Mouse (Mus musculus) hindbrain, postnatal 0 days (tissue): ENCODE results near the gene P4ha2. TPM values are rescaled to one million over a fixed set of nuclear protein-coding genes. Genes with fewer than 3 reads are reported as not detected.

Experiments used
- ATAC-seq: fragments of 200-750 bp; cut with Nextera tagmentation; 2 replicates; pipeline ENCODE4 v1.8.0; 2017; ENCODE audit warnings: mild to moderate bottlenecking, moderate TSS enrichment, moderate library complexity
- DNase-seq: peaks from one replicate; pipeline ENCODE4 v3.0.0-alpha.2; 2015; ENCODE audit warnings: low spot score
- H3K27ac ChIP-seq: fragments of 300-500 bp; sonication (generic); 2 replicates; pipeline ENCODE4 v1.5.1; 2014; ENCODE audit warnings: mild to moderate bottlenecking
- H3K27me3 ChIP-seq: fragments of 300-500 bp; sonication (generic); 2 replicates; pipeline ENCODE4 v1.6.1; 2014; ENCODE audit warnings: low read length, mixed read lengths; ENCODE audit not compliant: insufficient read depth
- H3K36me3 ChIP-seq: fragments of 300-500 bp; sonication (generic); 2 replicates; pipeline ENCODE4 v1.6.1; 2014; ENCODE audit warnings: low read length, mixed read lengths; ENCODE audit not compliant: insufficient read depth
- H3K4me1 ChIP-seq: fragments of 300-500 bp; sonication (generic); 2 replicates; pipeline ENCODE4 v1.6.1; 2014; ENCODE audit warnings: antibody characterized with exemption, low read length, mixed read lengths; ENCODE audit not compliant: insufficient read depth
- H3K4me2 ChIP-seq: fragments of 300-500 bp; sonication (generic); 2 replicates; pipeline ENCODE4 v1.6.1; 2014; ENCODE audit warnings: low read depth, mild to moderate bottlenecking, low read length, moderate library complexity, mixed read lengths
- H3K4me3 ChIP-seq: fragments of 300-500 bp; sonication (generic); 2 replicates; pipeline ENCODE4 v1.5.1; 2014; ENCODE audit warnings: low read length
- H3K9ac ChIP-seq: fragments of 300-500 bp; sonication (generic); replicated peaks from 2 replicates; pipeline ENCODE4 v1.6.1; 2014; ENCODE audit warnings: mild to moderate bottlenecking, low read length, moderate library complexity, mixed read lengths
- H3K9me3 ChIP-seq: fragments of 300-500 bp; sonication (generic); 2 replicates; pipeline ENCODE4 v1.6.1; 2016; ENCODE audit warnings: low read length, mixed read lengths
- CTCF ChIP-seq: IDR thresholded peaks from 2 replicates; pipeline ENCODE4 v1.5.1; 2016; ENCODE audit warnings: antibody characterized with exemption, control low read depth, low read depth
- WGBS: fragments of 180-500 bp; shearing (Covaris S2); extraction: QIAGEN DNeasy Blood & Tissue Kit; methylation state at CpG from one replicate; pipeline ENCODE4 v1.1.7; 2014; 5-methylcytosine and 5-hydroxymethylcytosine counted together
- polyA plus RNA-seq: library from polyadenylated mRNA; unstranded; fragments of >200 nt; fragmentation: Nextera tagmentation; extraction: Ambion mirVana; gene quantifications from 2 replicates; pipeline ENCODE4 v1.2.1, GENCODE M21; 2015
- total RNA-seq: library from RNA; depleted of rRNA; stranded (reverse); fragments of >200 nt; gene quantifications from 2 replicates; pipeline ENCODE4 v1.2.3, GENCODE M21; 2014

The P4ha2 gene
- total and polyA plus RNA-seq, 2 experiments from 2014 or later: 9.0 to 9.7 TPM

DNA sequence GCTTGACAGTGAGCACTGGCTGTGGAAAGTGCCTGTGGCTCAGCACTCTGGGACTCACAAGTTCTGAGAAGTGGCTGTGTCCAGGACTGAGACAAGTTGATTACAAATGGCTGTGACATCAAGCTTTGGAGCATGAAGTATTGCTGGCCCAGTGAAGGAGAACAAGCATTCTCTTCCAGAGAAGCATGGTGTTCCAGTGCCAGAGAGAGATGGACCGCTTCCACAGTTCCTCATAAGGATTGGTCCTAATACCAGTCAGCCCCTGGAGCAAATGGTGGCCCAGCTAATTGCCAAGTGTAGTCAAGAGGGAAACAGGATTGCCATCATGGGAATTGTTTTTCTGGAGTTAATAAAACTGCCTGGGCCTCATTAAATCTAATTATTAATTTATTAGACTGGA is 23.8 kb upstream of the P4ha2 start:
- 66% methylated on average over 1 of the region's 1 CpGs for WGBS
- Histone ChIP-seq H3K4me1 (no peaks in the 10 kb centered on the region), H3K36me3 (no peaks in the 10 kb centered on the region), H3K4me3 (no peak overlapping the region), H3K9me3 (no peaks in the 10 kb centered on the region), H3K27ac (no peak overlapping the region), H3K4me2 (no peak overlapping the region), H3K9ac (no peak overlapping the region), H3K27me3 (no peaks in the 10 kb centered on the region)
- ATAC-seq (no peak), DNase-seq (peak; percentile 27)
- TF ChIP-seq CTCF: no peak

DNA sequence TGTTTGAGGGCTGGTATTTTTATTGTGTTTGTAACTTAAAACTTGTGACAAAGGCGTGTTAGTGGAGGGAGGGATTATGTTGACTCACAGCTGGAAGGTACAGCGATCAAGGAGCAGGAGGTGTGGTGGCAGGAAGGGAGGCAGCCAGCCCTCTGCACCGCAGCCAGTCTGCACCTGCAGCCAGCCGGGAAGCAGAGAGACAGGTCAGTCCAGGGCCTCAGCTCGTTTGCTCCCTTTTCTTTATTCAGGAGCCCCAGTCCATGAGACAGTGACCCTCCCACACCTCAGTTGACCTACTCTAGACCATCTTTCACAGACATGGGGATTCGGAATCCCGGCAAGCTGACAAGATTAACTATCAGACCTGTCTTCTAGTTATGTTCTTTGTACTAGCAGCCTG is 19.5 kb upstream of the P4ha2 start:
- no peak overlapping the region for H3K27ac ChIP-seq
- no peak overlapping the region for H3K4me3 ChIP-seq
- no peaks in the 10 kb centered on the region for H3K36me3 ChIP-seq
- H3K4me2 ChIP-seq: no peak overlapping the region
- H3K9me3 ChIP-seq: no peaks in the 10 kb centered on the region
- ATAC-seq: no peak
- H3K4me1 ChIP-seq: no peaks in the 10 kb centered on the region
- no peak for TF ChIP-seq CTCF
- H3K27me3 ChIP-seq: no peaks in the 10 kb centered on the region
- WGBS: 45% methylated on average over 7 of the region's 7 CpGs
- DNase-seq: no peak
- H3K9ac ChIP-seq: no peak overlapping the region

DNA sequence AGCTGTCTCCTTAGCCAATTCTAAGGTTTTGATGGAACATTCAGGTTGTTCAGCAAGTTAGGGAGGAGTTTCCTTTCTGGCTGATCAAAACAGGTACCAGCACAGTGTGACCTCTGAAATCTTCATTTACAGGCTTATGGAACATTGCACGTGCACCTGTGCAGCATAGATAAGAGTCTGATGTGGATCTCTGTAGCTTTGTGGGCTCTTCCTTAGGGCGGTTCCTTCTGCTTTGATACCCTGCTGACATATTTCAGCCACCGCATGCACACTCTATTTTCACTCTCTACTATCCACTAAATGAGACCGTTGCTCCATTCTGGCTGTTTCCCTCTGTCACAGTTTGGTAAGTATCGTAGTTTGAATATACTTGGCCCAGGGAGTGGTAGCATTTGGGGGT is 17.2 kb upstream of the P4ha2 start:
- TF ChIP-seq CTCF: no peak

DNA sequence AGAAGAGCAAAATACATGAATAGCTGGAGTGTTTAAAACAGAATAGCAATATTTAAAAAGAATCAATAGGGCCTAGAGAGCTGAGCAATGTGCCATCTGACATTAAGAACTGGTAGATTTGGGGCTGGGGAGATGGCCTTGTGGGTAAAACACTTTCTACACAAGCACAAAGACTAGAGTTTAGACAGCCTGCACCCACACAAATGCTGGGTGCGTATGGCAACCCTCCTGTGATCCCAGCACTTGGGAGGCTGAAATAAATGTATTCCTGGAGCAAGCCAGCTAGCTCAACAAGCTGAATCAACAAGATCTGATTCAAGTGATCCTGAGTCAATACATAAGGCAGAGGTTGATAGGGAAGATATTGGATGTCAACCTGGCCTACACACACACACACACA is 14.9 kb upstream of the P4ha2 start:
- 50% methylated on average over 1 of the region's 1 CpGs for WGBS

More for the DNA sequence above, 17.2 kb upstream of the P4ha2 start:
- no peak for ATAC-seq
- Histone ChIP-seq H3K4me3 (no peak overlapping the region), H3K9me3 (no peaks in the 10 kb centered on the region), H3K27me3 (no peaks in the 10 kb centered on the region), H3K9ac (no peak overlapping the region), H3K4me1 (no peaks in the 10 kb centered on the region), H3K4me2 (no peak overlapping the region), H3K36me3 (no peaks in the 10 kb centered on the region), H3K27ac (no peak overlapping the region)
- no peak for DNase-seq
- WGBS: 91% methylated on average over 5 of the region's 5 CpGs

DNA sequence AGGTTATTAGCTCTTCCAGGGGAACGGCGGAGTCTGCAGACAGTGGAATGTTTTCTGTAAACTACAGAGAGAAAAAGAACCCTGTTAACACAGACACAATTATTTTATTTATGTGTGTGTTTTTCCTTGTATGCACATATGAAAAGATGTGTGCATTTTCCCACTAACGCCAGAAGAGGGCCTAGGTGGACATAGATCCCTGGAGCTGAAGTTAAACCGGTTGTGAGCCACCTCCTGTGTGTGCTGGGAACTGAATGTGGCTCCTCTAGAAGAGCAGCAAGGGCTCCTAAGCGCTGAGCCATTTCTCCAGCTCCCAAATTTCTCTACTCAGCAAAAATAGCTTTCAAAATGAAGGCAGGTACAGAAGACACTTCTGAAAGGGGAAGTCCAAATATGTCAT is 14.1 kb upstream of the P4ha2 start:
- Histone ChIP-seq H3K27ac (no peak overlapping the region), H3K4me2 (no peak overlapping the region), H3K9me3 (no peaks in the 10 kb centered on the region), H3K4me1 (no peaks in the 10 kb centered on the region), H3K27me3 (no peaks in the 10 kb centered on the region), H3K36me3 (no peaks in the 10 kb centered on the region), H3K9ac (no peak overlapping the region), H3K4me3 (no peak overlapping the region)
- WGBS: 60% methylated on average over 5 of the region's 5 CpGs
- ATAC-seq: no peak
- no peak for DNase-seq
- no peak for TF ChIP-seq CTCF

More for the DNA sequence above, 14.9 kb upstream of the P4ha2 start:
- Histone ChIP-seq H3K4me2 (no peak overlapping the region), H3K27ac (no peak overlapping the region), H3K27me3 (no peaks in the 10 kb centered on the region), H3K9ac (no peak overlapping the region), H3K9me3 (no peaks in the 10 kb centered on the region), H3K4me3 (no peak overlapping the region), H3K4me1 (no peaks in the 10 kb centered on the region), H3K36me3 (no peaks in the 10 kb centered on the region)
- DNase-seq (no peak), ATAC-seq (no peak)
- TF ChIP-seq CTCF: no peak

DNA sequence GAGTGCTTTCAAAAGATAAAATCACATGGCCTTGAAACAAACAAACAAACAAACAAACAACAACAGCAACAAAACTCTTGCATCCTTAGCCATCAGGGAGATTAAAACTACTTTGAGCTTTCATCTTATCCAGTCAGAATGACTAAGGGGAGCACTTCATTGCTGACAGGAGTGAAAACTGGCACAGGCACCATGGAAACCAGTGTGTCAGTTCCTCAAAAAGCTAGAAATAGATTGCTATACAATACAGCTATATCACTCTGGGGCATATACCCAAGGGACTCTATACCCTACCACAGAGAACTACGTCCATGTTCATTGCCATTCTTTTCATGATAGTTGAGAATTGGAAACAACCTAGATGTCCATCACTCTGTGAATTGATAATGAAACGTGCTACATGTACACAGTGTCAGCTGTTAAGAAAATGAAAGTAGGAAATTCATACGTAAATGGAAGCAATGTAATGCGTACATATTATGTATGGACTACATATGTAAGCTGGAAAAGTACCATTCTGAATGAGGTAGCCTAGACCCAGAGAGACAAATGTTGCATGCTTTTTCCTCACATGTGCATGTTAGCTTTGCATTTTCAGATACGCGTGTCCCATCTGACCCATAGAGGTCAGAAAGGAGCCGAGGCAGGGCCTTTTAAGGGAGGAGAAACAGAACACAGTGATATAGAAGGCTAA is 11.5 kb upstream of the P4ha2 start:
- Histone ChIP-seq H3K27ac (no peak overlapping the region), H3K4me2 (no peak overlapping the region), H3K36me3 (no peaks in the 10 kb centered on the region), H3K27me3 (no peaks in the 10 kb centered on the region), H3K4me1 (no peaks in the 10 kb centered on the region), H3K9ac (no peak overlapping the region), H3K4me3 (no peak overlapping the region), H3K9me3 (no peaks in the 10 kb centered on the region)
- ATAC-seq (peak; percentile 17; the same call in 1 of the 2 replicates), DNase-seq (no peak)
- 76% methylated on average over 7 of the region's 7 CpGs for WGBS
- TF ChIP-seq CTCF: no peak

DNA sequence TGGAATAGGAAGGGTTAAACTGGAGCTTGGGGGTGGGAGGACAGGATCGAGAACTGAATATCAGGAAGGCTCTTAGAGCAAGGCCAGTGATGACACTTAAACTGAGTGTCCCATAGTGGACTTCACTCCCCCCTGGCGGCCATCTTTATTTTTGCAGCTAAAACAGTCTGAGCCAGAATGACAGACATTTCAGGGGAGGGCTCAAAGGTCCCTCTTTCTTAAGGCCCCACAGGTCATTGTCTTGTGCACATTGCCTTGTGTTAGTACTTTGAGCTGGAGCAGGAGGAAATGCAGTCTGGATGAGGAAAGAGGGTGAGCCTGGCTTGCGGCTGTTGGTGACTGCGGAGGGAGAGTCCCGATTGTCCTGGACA is 11.0 kb upstream of the P4ha2 start:
- no peak overlapping the region for H3K9ac ChIP-seq
- H3K27me3 ChIP-seq: no peaks in the 10 kb centered on the region
- TF ChIP-seq CTCF: peak; percentile 84
- H3K4me1 ChIP-seq: no peaks in the 10 kb centered on the region
- DNase-seq: peak; percentile 84
- peak; percentile 71 for ATAC-seq
- no peaks in the 10 kb centered on the region for H3K9me3 ChIP-seq
- H3K4me3 ChIP-seq: no peak overlapping the region
- H3K27ac ChIP-seq: no peak overlapping the region
- H3K36me3 ChIP-seq: no peaks in the 10 kb centered on the region
- no peak overlapping the region for H3K4me2 ChIP-seq
- WGBS: 47% methylated on average over 5 of the region's 5 CpGs
